Mouse (Mus musculus): ENCODE data around the gene Rbbp6.

The Rbbp6 gene

GRCm38 (mm10) chr7:122970864-122971420 is 5.5 kb downstream of the Rbbp6 start:
- no peak for DNase-seq (ENCODE audit: low spot score)

- DNase-seq (ENCODE audit: low spot score), result no peak
Observed at GRCm38 (mm10) chr7:122972006-122972689, 6.7 kb downstream of the Rbbp6 start.

- no peak for DNase-seq (ENCODE audit: low spot score)
Observed at GRCm38 (mm10) chr7:122979514-122979913, 14.0 kb downstream of the Rbbp6 start.

- no peak for DNase-seq (ENCODE audit: low spot score)
Observed at GRCm38 (mm10) chr7:122998189-122998588, 32.7 kb downstream of the Rbbp6 start.

- no peak for DNase-seq (ENCODE audit: low spot score)
Observed at GRCm38 (mm10) chr7:122999871-123000396, 34.4 kb downstream of the Rbbp6 start.

- DNase-seq (ENCODE audit: low spot score), result no peak
Observed at GRCm38 (mm10) chr7:123000796-123001195, 35.3 kb downstream of the Rbbp6 start.

GRCm38 (mm10) chr7:123001341-123002027 is 36.0 kb downstream of the Rbbp6 start:
- peak; percentile 12 for DNase-seq (ENCODE audit: low spot score)

GRCm38 (mm10) chr7:123002028-123002410 is 36.5 kb downstream of the Rbbp6 start:
- no peak for DNase-seq (ENCODE audit: low spot score)

- no peak for DNase-seq (ENCODE audit: low spot score)
Observed at GRCm38 (mm10) chr7:123003207-123003606, 37.7 kb downstream of the Rbbp6 start.

GRCm38 (mm10) chr7:123004442-123004841 is 39.0 kb downstream of the Rbbp6 start:
- no peak for DNase-seq (ENCODE audit: low spot score)

- DNase-seq (ENCODE audit: low spot score), result no peak
Observed at GRCm38 (mm10) chr7:123006251-123006650, 40.8 kb downstream of the Rbbp6 start.

GRCm38 (mm10) chr7:123007743-123008142 is 42.3 kb downstream of the Rbbp6 start:
- DNase-seq (ENCODE audit: low spot score), result no peak

- DNase-seq (ENCODE audit: low spot score), result no peak
Observed at GRCm38 (mm10) chr7:123013466-123013865, 48.0 kb downstream of the Rbbp6 start.

GRCm38 (mm10) chr7:123014729-123015128 is 49.2 kb downstream of the Rbbp6 start:
- no peak for DNase-seq (ENCODE audit: low spot score)

GRCm38 (mm10) chr7:123017627-123018026 is 52.1 kb downstream of the Rbbp6 start:
- no peak for DNase-seq (ENCODE audit: low spot score)

- no peak for DNase-seq (ENCODE audit: low spot score)
Observed at GRCm38 (mm10) chr7:123025123-123025522, 59.6 kb downstream of the Rbbp6 start.

- DNase-seq (ENCODE audit: low spot score), result no peak
Observed at GRCm38 (mm10) chr7:123030295-123030694, 64.8 kb downstream of the Rbbp6 start.

- DNase-seq (ENCODE audit: low spot score), result peak; percentile 52
Observed at GRCm38 (mm10) chr7:123030709-123031181, 65.3 kb downstream of the Rbbp6 start.

- DNase-seq (ENCODE audit: low spot score), result no peak
Observed at GRCm38 (mm10) chr7:123031211-123031743, 65.8 kb downstream of the Rbbp6 start.

GRCm38 (mm10) chr7:123035314-123035713 is 69.8 kb downstream of the Rbbp6 start:
- no peak for DNase-seq (ENCODE audit: low spot score)

- DNase-seq (ENCODE audit: low spot score), result no peak
Observed at GRCm38 (mm10) chr7:123039302-123039701, 73.8 kb downstream of the Rbbp6 start.

- DNase-seq (ENCODE audit: low spot score), result no peak
Observed at GRCm38 (mm10) chr7:123045146-123045545, 79.7 kb downstream of the Rbbp6 start.

Data from ovary, postnatal 14 days (tissue).